Mouse (Mus musculus) hematopoietic stem cell, adult 5-6 weeks (primary cell): ENCODE measurements around the gene Trim34b. TPM values are rescaled to one million over a fixed set of nuclear protein-coding genes. Genes with fewer than 3 reads are reported as not detected.
"Not testable (repeated sequence)": the region's sequence is repeated elsewhere in the genome, so short reads cannot be mapped to it uniquely, and the experiment has no call there.

Source experiments
- ATAC-seq, 2 experiments: fragments of 125-278 bp in 1 of 2; replicated peaks in 1 of 2; 2 replicates each; pipeline ENCODE4 v1.8.0; 2016 to 2017; ENCODE audit warnings: inconsistent platforms in 2 of 2, mild to moderate bottlenecking in 2 of 2, moderate number of reproducible peaks in 2 of 2, low read depth in 1 of 2, moderate TSS enrichment in 1 of 2; ENCODE audit not compliant: low FRiP score in 2 of 2, poor library complexity in 2 of 2, severe bottlenecking in 2 of 2, insufficient read depth in 1 of 2, low TSS enrichment in 1 of 2
- total RNA-seq: library from RNA; stranded (forward); fragments of 172-1452, 232-1000 nt; gene quantifications from 2 replicates; pipeline ENCODE4 v1.2.3, GENCODE M21; 2017

Trim34b gene
- total RNA-seq = 0.63 and 1.0 TPM in 2 replicates

- ATAC-seq = not testable (repeated sequence)
Measured at GRCm38 (mm10) chr7:104329171-104329570, at the start of gene Trim34b. Gene Trim34b (plus strand): TSS chr7:104329471.

DNA sequence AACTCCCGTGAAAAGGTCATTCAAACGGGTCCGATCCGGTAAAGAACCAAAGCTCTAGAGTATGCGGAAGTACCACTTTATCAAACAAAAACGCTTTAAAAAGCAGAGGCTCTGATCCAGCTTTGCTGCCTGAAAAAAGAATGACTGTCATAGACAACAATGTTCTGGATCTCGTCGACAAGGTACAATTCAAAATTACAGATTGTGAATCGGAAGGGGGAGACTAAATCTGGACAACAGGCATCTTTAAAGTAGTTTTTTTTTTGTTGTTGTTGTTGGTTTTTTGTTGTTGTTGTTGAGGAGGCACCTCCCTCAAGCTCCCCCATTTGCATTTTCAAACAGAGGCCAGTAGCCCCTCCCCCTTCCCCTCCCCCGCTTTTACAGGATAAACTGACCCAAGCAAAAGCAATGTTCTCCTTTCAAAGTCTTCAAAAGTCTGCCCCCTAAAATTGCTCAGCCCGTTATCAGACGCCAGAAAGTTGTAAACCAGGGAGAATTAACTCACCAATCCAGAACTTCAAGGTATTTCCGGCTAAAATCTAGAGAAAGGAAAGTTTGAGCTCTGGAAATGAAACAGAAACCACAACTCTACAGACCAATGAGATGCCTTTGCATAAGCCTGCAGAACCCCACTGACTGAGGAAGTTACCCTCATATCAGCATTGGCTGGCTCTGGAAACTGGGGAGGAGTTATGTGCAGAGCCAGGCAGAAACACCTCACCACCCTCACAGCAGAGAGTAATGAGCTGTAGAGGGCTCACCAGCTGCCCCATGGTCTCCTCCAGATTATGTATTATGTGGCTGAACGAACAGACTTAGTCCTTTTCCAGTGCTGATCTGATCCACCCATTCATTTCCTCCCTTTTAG is 41.5 kb upstream of the Trim34b start, which contains the start of gene Trim5:
TSS of gene Trim5 (minus strand) at position 519 of the 868 bp plus-strand sequence.
- ATAC-seq = peak; percentile 99 to 100

GRCm38 (mm10) chr7:104290641-104291040 is 38.6 kb upstream of the Trim34b start:
- no peak for ATAC-seq

GRCm38 (mm10) chr7:104291638-104292400 is 37.5 kb upstream of the Trim34b start:
- ATAC-seq = no peak

DNA sequence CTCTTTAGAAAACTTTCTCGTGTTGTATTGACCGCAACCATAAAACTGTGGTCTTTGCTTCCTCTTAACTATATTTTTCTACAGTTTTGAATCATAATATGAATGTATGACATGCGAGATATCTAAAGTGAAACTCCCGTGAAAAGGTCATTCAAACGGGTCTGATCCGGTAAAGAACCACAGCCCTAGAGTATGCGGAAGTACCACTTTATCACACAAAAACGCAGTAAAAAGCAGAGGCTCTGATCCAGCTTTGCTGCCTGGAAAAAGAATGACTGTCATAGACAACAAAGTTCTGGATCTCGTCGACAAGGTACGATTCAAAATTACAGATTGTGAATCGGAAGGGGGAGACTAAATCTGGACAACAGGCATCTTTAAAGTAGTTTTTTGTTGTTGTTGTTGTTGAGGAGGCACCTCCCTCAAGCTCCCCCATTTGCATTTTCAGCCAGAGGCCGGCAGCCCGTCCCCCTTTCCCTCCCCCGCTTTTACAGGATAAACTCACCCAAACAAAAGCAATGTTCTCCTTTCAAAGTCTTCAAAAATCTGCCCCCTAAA is 14.4 kb upstream of the Trim34b start:
- peak; percentile 65 to 75 for ATAC-seq

DNA sequence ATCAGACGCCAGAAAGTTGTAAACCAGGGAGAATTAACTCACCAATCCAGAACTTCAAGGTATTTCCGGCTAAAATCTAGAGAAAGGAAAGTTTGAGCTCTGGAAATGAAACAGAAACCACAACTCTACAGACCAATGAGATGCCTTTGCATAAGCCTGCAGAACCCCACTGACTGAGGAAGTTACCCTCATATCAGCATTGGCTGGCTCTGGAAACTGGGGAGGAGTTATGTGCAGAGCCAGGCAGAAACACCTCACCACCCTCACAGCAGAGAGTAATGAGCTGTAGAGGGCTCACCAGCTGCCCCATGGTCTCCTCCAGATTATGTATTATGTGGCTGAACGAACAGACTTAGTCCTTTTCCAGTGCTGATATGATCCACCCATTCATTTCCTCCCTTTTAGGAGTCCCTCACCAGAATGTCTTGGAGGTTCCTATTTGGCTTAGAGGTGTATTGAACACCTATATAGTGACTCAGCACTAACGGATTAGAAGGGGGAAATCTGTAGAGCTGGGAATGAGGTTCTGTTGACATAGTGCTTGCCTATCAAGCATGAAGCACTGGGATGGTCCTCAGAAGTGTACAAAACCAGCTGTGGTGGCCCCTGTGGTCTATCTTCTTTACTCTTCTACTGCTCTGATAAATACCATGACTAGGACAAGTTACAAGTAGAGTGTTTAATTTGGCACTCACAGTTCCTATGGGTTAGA is 13.7 kb upstream of the Trim34b start, which contains the start of gene Trim12a:
TSS of gene Trim12a (minus strand) at position 98 of the 712 bp plus-strand sequence.
- peak; percentile 97 to 98 for ATAC-seq

DNA sequence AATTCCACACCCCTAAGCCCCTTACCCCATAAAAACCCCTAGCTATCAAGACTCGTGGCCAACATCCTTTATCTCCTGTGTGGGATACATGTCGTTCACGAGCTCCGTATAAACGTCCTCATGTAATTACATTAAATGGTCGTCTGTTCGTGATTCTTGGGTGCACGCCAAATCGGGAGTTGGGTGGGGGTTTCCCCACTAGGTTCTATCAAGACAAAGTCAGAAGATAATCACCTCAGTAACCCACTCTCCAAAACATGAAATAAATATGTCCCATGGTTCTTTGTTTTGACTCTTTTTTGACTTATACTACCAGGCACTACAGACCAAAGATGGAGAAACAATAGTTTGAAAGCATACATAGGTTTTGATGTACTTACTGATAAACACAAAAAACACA is 7.2 kb upstream of the Trim34b start:
- no peak for ATAC-seq

GRCm38 (mm10) chr7:104335547-104335946 is 6.3 kb downstream of the Trim34b start:
- ATAC-seq = not testable (repeated sequence)

DNA sequence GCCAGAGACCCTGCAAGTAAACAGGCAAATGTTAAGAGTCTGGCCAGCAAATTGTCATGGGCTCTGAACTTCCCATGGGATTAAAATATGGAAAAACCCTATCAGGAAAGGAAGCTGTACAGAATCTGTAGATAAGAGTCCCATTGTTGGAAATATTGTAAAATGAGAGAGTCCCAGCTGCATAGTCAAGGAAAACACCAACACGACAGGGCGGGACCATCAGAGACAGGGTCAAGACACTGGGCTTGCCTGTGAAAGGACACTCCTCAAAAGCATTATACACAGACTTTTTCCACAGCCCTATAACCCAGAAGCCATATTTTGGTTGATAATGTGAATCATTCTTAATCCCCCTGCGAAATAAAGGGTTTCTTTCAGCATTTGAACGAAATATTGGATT is 11.5 kb downstream of the Trim34b start:
- ATAC-seq = not testable (repeated sequence)

DNA sequence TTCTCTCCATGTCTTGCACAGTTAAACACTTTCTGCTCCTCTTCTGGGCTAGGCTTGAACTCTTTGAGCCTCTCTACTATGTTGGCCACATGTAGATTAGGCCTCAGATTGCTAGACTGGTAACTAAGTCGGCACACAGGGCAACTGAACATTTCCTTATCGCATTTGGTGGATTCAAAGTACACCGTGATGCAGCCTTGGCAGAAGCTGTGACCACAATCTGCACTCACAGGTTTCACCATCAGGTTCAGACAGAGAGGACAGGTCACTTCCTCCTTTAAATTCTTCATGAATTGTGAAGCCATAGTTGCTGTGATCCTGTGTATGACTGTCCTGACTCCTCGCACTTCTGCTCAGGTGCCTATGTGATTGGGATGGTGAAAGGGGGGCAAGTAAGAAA is 18.8 kb downstream of the Trim34b start:
- ATAC-seq = peak; percentile 33 to 59; a peak in 3 of 4 replicates

DNA sequence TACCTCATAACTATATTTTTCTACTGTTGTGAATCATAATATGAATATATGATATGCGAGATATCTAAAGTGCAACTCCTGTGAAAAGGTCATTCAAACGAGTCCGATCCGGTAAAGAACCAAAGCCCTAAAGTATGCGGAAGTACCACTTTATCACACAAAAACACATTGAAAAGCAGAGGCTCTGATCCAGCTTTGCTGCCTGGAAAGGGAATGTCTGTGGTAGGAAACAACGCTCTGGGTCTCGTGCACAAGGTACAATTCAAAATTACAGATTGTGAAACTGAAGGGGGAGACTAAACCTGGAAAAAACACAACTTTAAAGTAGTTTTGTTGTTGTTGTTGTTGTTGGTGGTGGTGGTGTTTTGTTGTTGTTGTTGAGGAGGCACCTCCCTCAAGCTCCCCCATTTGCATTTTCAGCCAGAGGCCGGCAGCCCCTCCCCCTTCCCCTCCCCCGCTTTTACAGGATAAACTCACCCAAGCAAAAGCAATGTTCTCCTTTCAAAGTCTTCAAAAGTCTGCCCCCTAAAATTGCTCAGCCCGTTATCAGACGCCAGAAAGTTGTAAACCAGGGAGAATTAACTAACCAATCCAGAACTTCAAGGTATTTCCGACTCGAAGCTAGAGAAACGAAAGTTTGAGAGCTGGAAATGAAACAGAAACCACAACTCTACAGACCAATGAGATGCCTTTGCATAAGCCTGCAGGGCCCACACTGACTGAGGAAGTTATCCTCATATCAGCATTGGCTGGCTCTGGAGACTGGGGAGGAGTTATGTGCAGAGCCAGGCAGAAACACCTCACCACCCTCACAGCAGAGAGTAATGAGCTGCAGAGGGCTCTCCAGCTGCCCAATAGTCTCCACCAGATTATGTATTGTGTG is 23.7 kb downstream of the Trim34b start, which contains the start of gene Trim12c:
TSS of gene Trim12c (minus strand) at position 646 of the 883 bp plus-strand sequence.
- ATAC-seq = peak; percentile 99 to 100

DNA sequence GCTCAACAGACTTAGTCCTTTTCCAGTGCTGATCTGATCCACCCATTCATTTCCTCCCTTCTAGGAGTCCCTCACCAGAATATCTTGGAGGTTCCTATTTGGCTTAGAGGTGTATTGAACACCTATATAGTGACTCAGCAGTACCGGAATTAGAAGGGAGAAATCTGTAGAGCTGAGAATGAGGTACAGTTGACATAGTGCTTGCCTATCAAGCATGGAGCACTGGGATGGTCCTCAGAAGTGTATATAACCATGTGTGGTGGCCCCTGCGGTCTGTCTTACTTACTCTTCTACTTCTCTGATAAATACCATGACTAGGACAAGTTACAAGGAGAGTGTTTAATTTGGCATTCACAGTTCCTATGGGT is 24.3 kb downstream of the Trim34b start:
- peak in 1 of 2 experiments; percentile 19; a peak in 1 of 4 replicates for ATAC-seq

DNA sequence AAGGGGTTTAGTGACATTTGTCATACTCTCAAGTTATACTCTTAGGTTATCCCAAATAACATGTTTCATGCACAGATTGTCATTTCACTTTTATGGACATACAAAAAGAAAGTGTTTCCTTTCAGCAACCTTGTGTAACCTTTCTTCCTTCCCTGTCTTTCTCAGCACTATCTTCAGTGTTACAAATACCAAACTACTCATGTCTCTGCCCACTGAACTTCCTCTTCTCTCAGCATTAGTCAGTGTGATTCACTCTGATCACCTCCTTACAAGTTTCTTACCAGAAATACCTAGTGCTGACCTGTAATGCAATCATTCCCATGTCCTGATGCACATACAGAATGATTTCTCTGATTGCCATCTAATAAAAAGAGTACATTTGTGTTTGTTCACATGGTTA is 37.1 kb downstream of the Trim34b start:
- no peak for ATAC-seq

GRCm38 (mm10) chr7:104369736-104370414 is 40.6 kb downstream of the Trim34b start, which contains the start of gene Trim30b:
Gene Trim30b (minus strand): TSS chr7:104369884.
- ATAC-seq = peak; percentile 91 to 97
